Mouse (Mus musculus) mouse trophoblast stem cell (cell line): Measurements from ENCODE around the gene Ckap2.
"Not testable (repeated sequence)": the region's sequence is repeated elsewhere in the genome, so short reads cannot be mapped to it uniquely, and the experiment has no call there.

Source experiments
- in situ Hi-C, 2 experiments: fragments of 300-500 bp; cut with MseI, MboI; formaldehyde crosslinking; loops; 2 replicates in 1 of 2; 3 replicates in 1 of 2; pipeline ENCODE4 v1.15.1; 2025

Gene Ckap2

DNA sequence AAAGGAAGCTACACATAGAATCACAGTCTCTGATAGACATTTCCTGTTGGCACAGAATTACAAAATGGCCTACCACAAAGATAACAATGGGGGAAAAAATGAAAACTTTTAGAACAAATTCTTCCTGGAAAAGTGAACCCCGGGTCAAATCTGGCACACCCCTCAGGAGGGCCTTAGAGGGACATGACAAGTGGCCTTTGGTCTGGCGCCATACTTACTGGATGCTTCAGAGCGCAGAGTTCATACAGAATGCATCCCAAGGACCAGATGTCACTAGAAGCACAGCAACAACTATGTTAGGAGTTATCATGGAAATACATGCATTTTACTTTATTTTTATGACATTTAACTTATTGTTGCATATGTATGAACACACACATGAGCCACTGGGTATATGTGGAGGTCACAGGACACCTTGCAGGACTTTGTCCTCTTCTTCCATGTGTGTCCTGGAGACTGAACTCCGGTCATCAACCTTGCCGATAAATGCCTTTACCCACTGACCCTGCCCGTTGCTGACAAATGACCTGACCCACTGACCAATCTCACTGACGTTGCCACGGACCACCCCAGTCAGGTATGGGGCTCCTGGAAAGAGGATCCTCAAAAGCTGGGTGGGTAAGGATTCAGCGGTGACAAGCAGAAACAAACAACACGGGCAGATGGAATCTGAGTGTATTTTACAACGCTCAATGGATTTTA lies 35.8 kb downstream of the Ckap2 start:
- in situ Hi-C loops, result no loop called here

GRCm38 (mm10) chr8:22148367-22148740 lies 37.3 kb downstream of the Ckap2 start:
- in situ Hi-C loops, result no loop called here

DNA sequence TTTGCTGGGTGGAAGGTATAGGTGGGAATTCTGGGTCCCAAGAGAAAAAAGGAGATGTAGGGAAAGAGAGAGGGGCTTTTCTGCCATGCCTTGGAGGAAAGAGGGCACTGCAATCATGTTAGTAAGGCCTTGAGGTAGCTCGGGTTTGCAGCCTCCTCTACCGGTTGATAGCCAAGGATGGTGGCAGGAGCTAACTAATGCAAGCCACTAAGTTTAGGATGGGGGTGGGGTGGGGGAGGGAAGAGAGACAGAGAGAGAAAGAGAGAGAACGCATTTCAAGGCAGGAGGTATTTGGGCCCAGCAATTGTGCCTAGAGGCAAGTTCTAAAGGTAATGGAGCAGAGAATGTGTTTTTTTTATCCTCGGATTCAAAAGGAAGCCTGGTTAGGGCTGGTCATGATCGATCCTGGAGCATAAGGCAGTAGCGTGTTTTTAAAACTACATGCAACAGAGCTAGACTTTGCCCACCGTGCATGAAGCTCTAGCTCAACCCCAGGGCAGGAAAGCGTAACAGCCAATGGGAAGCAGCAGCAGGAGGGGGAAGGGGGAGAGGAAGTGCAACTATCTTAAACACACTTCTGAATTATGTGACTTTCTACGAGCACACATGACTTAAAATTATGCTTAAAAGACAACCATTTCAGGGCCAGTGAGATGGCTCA lies 37.8 kb downstream of the Ckap2 start:
- in situ Hi-C loops, result no loop called here

DNA sequence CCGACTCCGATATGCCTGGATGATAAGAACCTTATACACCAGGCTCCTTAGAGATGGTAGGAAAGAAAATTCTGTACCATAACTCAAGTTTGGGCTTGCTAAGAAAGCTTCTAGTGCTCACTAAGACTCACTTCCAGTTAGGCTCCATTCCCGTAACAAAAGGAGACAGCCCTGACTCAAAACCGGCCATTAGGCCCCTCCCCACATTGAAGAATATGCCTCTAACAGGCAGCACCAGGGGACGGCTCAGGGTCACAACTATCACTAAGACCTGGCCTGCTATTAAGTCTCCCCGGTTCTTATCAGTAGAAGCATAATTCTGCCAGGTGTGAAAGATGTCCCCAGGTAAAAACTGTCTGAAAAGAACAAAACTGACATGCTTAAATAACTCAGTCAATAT lies 39.8 kb downstream of the Ckap2 start:
- in situ Hi-C loops, result no loop called here

GRCm38 (mm10) chr8:22143764-22144491 lies 41.7 kb downstream of the Ckap2 start:
- in situ Hi-C loops, result no loop called here

DNA sequence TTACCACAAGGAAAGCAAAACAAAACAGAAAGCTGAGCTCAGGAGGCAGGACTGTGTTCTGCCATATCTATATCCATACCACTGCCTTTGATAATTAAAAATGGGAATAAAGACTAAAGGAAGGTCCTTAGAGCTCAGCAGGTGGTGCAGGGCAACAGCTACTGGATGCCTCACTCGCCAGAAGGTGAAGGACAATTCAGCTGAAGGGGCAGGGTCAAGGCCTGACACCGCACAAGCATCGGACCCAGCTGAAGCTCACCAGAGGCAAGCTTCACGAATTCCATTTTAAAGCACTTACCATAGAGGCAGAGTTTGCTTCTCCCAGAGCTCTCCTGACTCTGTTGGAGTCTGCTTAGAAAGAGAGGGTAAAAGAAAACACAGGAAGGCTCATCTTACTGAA lies 43.0 kb downstream of the Ckap2 start:
- in situ Hi-C loops, result no loop called here

- in situ Hi-C loops, result no loop called here
These were observed 43.7 kb downstream of the Ckap2 start for GRCm38 (mm10) chr8:22141836-22142385.

- in situ Hi-C loops, result not testable (repeated sequence)
These were observed 49.2 kb downstream of the Ckap2 start for GRCm38 (mm10) chr8:22136462-22136861.

DNA sequence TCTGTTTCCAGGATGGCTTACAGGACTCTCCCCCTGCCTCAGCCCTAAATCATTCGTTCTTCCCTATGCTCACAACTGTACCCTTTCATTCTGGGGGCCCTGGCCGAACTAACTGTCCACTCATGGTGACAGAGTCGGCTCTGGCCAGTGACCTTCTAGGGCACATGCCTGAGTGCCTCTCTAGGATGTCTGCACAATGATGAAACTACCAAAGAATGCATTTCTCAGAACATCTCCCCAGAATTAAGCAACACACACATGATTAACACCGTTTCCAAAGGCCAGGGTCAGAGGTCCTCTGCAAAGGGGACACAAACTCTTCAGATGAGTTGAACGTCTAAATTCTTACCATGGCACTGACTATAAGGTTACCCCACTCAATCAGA lies 50.9 kb downstream of the Ckap2 start:
- in situ Hi-C loops, result no loop called here

- in situ Hi-C loops, result no loop called here
These were observed 51.4 kb downstream of the Ckap2 start for GRCm38 (mm10) chr8:22134078-22134749.

GRCm38 (mm10) chr8:22132062-22132461 lies 53.6 kb downstream of the Ckap2 start:
- in situ Hi-C loops, result no loop called here

GRCm38 (mm10) chr8:22124220-22125152 lies 61.1 kb downstream of the Ckap2 start, which contains the start of gene Nek5:
Gene Nek5, minus strand, starts transcription at chr8:22125053.
- in situ Hi-C loops, result no loop called here
